Mouse (Mus musculus) limb, embryonic 11.5 days (tissue): Measurements from ENCODE around the gene Slc1a2. TPM values are rescaled to one million over a fixed set of nuclear protein-coding genes. Genes with fewer than 3 reads are reported as not detected.
A peak's percentile ranks its signal among the peaks of the same experiment; 100 is the strongest.

Experiments used
- ATAC-seq: fragments of 200-750 bp; cut with Nextera tagmentation; 2 replicates; pipeline ENCODE4 v1.8.0; 2017; ENCODE audit warnings: low read depth; ENCODE audit not compliant: insufficient number of reproducible peaks, low FRiP score, low TSS enrichment
- DNase-seq: peaks from one replicate; pipeline ENCODE4 v3.0.0-alpha.2; 2015; ENCODE audit warnings: low spot score
- H3K27ac ChIP-seq: fragments of 300-500 bp; sonication (generic); replicated peaks from 2 replicates; pipeline ENCODE4 v1.5.1; 2014; ENCODE audit warnings: low read depth, mild to moderate bottlenecking, low read length
- H3K27me3 ChIP-seq: fragments of 300-500 bp; sonication (generic); 2 replicates; pipeline ENCODE4 v1.6.1; 2014; ENCODE audit warnings: mild to moderate bottlenecking, low read length, mixed read lengths; ENCODE audit not compliant: control insufficient read depth, insufficient read depth
- H3K36me3 ChIP-seq: fragments of 300-500 bp; sonication (generic); 2 replicates; pipeline ENCODE4 v1.6.1; 2014; ENCODE audit warnings: mild to moderate bottlenecking, low read length, moderate library complexity, mixed read lengths; ENCODE audit not compliant: control insufficient read depth, insufficient read depth
- H3K4me1 ChIP-seq: fragments of 300-500 bp; sonication (generic); 2 replicates; pipeline ENCODE4 v1.6.1; 2014; ENCODE audit warnings: low read length, mixed read lengths; ENCODE audit not compliant: control insufficient read depth, insufficient read depth
- H3K4me2 ChIP-seq: fragments of 300-500 bp; sonication (generic); 2 replicates; pipeline ENCODE4 v1.6.1; 2014; ENCODE audit warnings: low read depth, mild to moderate bottlenecking, moderate library complexity; ENCODE audit not compliant: severe bottlenecking
- H3K4me3 ChIP-seq: fragments of 300-500 bp; sonication (generic); 2 replicates; pipeline ENCODE4 v1.5.1; 2014; ENCODE audit warnings: low read depth, low read length
- H3K9ac ChIP-seq: fragments of 300-500 bp; sonication (generic); 2 replicates; pipeline ENCODE4 v1.6.1; 2014; ENCODE audit warnings: mild to moderate bottlenecking, low read length
- H3K9me3 ChIP-seq: fragments of 300-500 bp; sonication (generic); 2 replicates; pipeline ENCODE4 v1.6.1; 2016; ENCODE audit warnings: low read length; ENCODE audit not compliant: control insufficient read depth
- WGBS: fragments of 180-500 bp; shearing (Covaris S2); extraction: QIAGEN DNeasy Blood & Tissue Kit; methylation state at CpG from one replicate; pipeline ENCODE4 v1.1.7; 2014; 5-methylcytosine and 5-hydroxymethylcytosine counted together
- polyA plus RNA-seq: library from polyadenylated mRNA; unstranded; fragments of >200 nt; fragmentation: Nextera tagmentation; extraction: Ambion mirVana; gene quantifications from 2 replicates; pipeline ENCODE4 v1.2.1, GENCODE M21; 2014

Slc1a2 gene
- polyA plus RNA-seq, 1 experiment from 2014 or later, result 0.11 TPM

DNA sequence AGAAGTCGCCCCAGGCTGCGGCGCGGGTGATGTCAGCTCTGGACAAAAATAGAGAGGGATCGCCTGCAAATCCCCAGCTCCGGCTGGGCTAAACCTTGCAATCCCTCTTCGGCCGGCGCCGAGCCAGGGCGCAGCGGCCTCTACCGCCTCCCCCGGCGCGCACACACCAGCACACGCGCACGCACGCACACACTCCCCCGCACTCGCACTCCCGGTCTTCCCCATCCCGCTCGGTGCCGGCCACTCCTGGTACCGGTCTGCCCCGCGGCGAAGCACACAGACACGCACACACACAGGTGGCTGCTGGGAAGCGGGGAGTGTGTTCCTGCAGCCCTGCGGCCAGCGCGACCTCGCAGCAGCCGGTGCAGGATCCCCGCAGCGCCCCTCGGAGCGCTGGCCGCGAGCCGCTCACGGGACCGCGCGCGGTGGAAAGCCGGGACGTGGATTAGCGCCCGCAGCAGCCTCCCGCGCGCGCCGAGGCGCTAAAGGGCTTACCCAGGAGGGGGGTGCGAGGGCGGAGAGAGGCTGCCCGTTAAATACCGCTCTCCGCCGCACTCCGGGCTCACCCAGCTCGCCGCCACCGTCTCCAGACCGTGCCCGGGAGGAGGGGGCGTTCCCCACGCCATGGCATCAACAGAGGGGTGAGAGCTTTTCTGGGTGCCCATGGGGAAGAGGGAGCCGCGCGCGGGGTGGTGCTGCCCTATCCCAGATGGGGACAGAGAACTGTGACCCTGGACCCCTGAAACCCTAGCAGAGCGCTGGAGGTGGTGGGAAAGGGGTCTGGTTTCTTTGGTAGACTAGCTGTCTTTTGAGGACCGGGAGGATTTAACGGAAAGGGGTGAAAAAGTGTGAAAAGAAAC lies 432 bp downstream of the Slc1a2 start:
- WGBS, result under 1% methylated on average over 70 of the region's 80 CpGs
- peak overlapping the region; percentile 47 for H3K9ac ChIP-seq
- H3K27me3 ChIP-seq, result peaks cover 21% of the 10 kb centered on the region
- H3K4me2 ChIP-seq, result peak overlapping the region; percentile 100
- H3K36me3 ChIP-seq, result no peaks in the 10 kb centered on the region
- ATAC-seq, result peak; percentile 70
- no peaks in the 10 kb centered on the region for H3K4me1 ChIP-seq
- peak; percentile 69 for DNase-seq
- peak overlapping the region; percentile 66 for H3K4me3 ChIP-seq
- H3K27ac ChIP-seq, result no peak overlapping the region
- no peaks in the 10 kb centered on the region for H3K9me3 ChIP-seq

GRCm38 (mm10) chr2:102659521-102659830 lies 1.0 kb downstream of the Slc1a2 start:
- ATAC-seq, result peak; percentile 50; the same call in 1 of the 2 replicates
- 2% methylated on average over 10 of the region's 10 CpGs for WGBS
- no peaks in the 10 kb centered on the region for H3K9me3 ChIP-seq
- H3K4me1 ChIP-seq, result no peaks in the 10 kb centered on the region
- peak; percentile 53 for DNase-seq
- H3K36me3 ChIP-seq, result no peaks in the 10 kb centered on the region
- H3K27ac ChIP-seq, result no peak overlapping the region
- H3K4me2 ChIP-seq, result peak overlapping the region; percentile 100
- peak overlapping the region; percentile 66 for H3K4me3 ChIP-seq
- H3K9ac ChIP-seq, result no peak overlapping the region
- peaks cover 21% of the 10 kb centered on the region for H3K27me3 ChIP-seq

DNA sequence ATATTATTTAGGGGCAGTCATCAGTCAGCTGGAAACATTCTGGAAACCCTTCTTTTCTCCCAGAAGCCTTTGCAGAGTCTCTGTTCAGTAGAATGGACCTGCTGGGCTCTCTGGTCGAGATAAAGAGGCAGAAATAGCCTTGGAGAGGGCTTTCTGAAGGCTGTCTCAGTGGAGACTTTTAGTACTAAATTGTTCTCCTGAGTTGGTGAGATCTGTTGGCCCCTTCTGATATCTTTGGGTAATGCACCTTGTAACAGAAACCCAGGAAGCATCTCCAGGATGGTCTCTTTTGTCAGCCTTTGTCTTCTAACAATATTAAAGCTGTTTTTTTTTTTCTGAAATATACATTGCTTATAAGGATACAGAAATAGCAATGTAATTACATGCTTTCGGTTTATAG lies 2.6 kb downstream of the Slc1a2 start:
- H3K9ac ChIP-seq, result no peak overlapping the region
- H3K9me3 ChIP-seq, result no peaks in the 10 kb centered on the region
- no peaks in the 10 kb centered on the region for H3K36me3 ChIP-seq
- no peak overlapping the region for H3K27ac ChIP-seq
- DNase-seq (no peak), ATAC-seq (no peak)
- 58% methylated on average over 2 of the region's 2 CpGs for WGBS
- peaks cover 21% of the 10 kb centered on the region for H3K27me3 ChIP-seq
- H3K4me1 ChIP-seq, result no peaks in the 10 kb centered on the region
- H3K4me2 ChIP-seq, result no peak overlapping the region
- no peak overlapping the region for H3K4me3 ChIP-seq

GRCm38 (mm10) chr2:102662911-102663310 lies 4.5 kb downstream of the Slc1a2 start:
- Histone ChIP-seq H3K9me3 (no peaks in the 10 kb centered on the region), H3K27me3 (peaks cover 17% of the 10 kb centered on the region), H3K4me3 (no peak overlapping the region), H3K27ac (no peak overlapping the region), H3K4me1 (no peaks in the 10 kb centered on the region), H3K9ac (no peak overlapping the region), H3K36me3 (no peaks in the 10 kb centered on the region), H3K4me2 (no peak overlapping the region)
- WGBS, result 61% methylated on average over 9 of the region's 9 CpGs
- DNase-seq, result no peak
- no peak for ATAC-seq

DNA sequence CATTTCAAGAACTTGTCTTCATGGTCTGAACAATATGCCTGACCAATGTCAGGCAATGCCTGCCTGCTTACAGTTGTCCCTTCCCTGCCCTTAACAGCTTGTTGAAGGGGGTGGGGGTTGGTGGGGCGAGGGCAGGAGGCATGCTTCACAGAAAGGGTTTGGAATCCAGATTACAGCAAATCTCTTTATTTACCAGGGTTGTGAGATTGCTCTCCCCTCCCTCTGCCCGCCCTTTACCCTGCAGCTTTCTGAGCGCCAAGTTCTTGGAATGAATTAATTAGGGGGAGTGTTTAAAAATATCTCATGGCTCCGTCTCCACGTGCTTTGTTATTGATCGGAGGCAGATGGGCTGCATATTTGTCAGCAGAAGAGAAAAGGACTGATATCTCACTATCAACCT lies 4.9 kb downstream of the Slc1a2 start:
- Histone ChIP-seq H3K27me3 (peaks cover 14% of the 10 kb centered on the region), H3K27ac (no peak overlapping the region), H3K4me2 (no peak overlapping the region), H3K9me3 (no peaks in the 10 kb centered on the region), H3K36me3 (no peaks in the 10 kb centered on the region), H3K9ac (no peak overlapping the region), H3K4me1 (no peaks in the 10 kb centered on the region), H3K4me3 (no peak overlapping the region)
- WGBS, result 22% methylated on average over 6 of the region's 6 CpGs
- no peak for ATAC-seq
- no peak for DNase-seq

- Histone ChIP-seq H3K27me3 (peaks cover 12% of the 10 kb centered on the region), H3K9me3 (no peaks in the 10 kb centered on the region), H3K9ac (no peak overlapping the region), H3K4me1 (no peaks in the 10 kb centered on the region), H3K36me3 (no peaks in the 10 kb centered on the region), H3K27ac (no peak overlapping the region), H3K4me2 (no peak overlapping the region), H3K4me3 (no peak overlapping the region)
- DNase-seq (no peak), ATAC-seq (no peak)
- WGBS, result 58% methylated on average over 3 of the region's 3 CpGs
Measured at GRCm38 (mm10) chr2:102663865-102664264, 5.4 kb downstream of the Slc1a2 start.

DNA sequence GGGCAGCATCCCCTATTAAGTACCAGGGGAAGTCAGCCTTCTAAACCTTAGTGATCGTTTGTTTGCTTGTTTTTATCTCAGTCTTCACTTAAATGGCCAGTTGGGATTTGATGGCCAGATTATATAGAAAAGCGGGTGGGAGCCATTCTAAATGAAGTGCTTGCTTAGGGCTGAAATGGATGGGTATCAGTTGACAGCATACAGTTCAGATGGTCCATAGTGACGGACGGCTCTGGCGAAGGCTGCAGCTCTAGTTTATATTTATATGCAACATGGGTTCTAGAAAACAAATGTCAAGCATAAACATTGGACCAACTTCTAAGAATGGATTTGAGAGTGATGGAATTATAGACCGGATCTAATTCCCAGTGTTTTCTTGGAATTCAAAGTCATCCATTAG lies 9.5 kb downstream of the Slc1a2 start:
- H3K36me3 ChIP-seq, result no peaks in the 10 kb centered on the region
- H3K9ac ChIP-seq, result no peak overlapping the region
- WGBS, result 80% methylated on average over 6 of the region's 6 CpGs

GRCm38 (mm10) chr2:102669580-102669979 lies 11.1 kb downstream of the Slc1a2 start:
- no peak overlapping the region for H3K9ac ChIP-seq
- no peaks in the 10 kb centered on the region for H3K4me1 ChIP-seq
- no peak overlapping the region for H3K4me2 ChIP-seq
- WGBS, result 14% methylated on average over 6 of the region's 6 CpGs
- no peaks in the 10 kb centered on the region for H3K36me3 ChIP-seq
- H3K27me3 ChIP-seq, result no peaks in the 10 kb centered on the region
- no peak overlapping the region for H3K27ac ChIP-seq
- DNase-seq (no peak), ATAC-seq (no peak)
- no peak overlapping the region for H3K4me3 ChIP-seq
- H3K9me3 ChIP-seq, result no peaks in the 10 kb centered on the region

More for the DNA sequence above, 9.5 kb downstream of the Slc1a2 start:
- no peaks in the 10 kb centered on the region for H3K9me3 ChIP-seq
- no peak for ATAC-seq
- H3K27ac ChIP-seq, result no peak overlapping the region
- H3K27me3 ChIP-seq, result no peaks in the 10 kb centered on the region
- DNase-seq, result no peak
- no peak overlapping the region for H3K4me2 ChIP-seq
- no peaks in the 10 kb centered on the region for H3K4me1 ChIP-seq
- H3K4me3 ChIP-seq, result no peak overlapping the region

- no peaks in the 10 kb centered on the region for H3K27me3 ChIP-seq
- no peaks in the 10 kb centered on the region for H3K9me3 ChIP-seq
- 19% methylated on average over 2 of the region's 2 CpGs for WGBS
- no peak overlapping the region for H3K27ac ChIP-seq
- no peak overlapping the region for H3K4me3 ChIP-seq
- no peak overlapping the region for H3K9ac ChIP-seq
- ATAC-seq (no peak), DNase-seq (no peak)
- no peaks in the 10 kb centered on the region for H3K36me3 ChIP-seq
- H3K4me2 ChIP-seq, result no peak overlapping the region
- H3K4me1 ChIP-seq, result no peaks in the 10 kb centered on the region
Measured at GRCm38 (mm10) chr2:102674582-102674981, 16.1 kb downstream of the Slc1a2 start.
